Mouse (Mus musculus) midbrain, embryonic 12.5 days (tissue): ENCODE measurements around the gene Foxa2. TPM values are rescaled to one million over a fixed set of nuclear protein-coding genes. Genes with fewer than 3 reads are reported as not detected.

Experiments used
- ATAC-seq: fragments of 200-750 bp; cut with Nextera tagmentation; 2 replicates; pipeline ENCODE4 v1.8.0; 2017; ENCODE audit warnings: low read depth, moderate TSS enrichment, moderate library complexity; ENCODE audit not compliant: low FRiP score
- H3K27ac ChIP-seq: fragments of 300-500 bp; sonication (generic); replicated peaks from 2 replicates; pipeline ENCODE4 v1.5.1; 2016; ENCODE audit warnings: mild to moderate bottlenecking
- H3K27me3 ChIP-seq: fragments of 300-500 bp; sonication (generic); 2 replicates; pipeline ENCODE4 v1.6.1; 2016; ENCODE audit warnings: mild to moderate bottlenecking
- H3K36me3 ChIP-seq: fragments of 300-500 bp; sonication (generic); 2 replicates; pipeline ENCODE4 v1.6.1; 2016
- H3K4me1 ChIP-seq: fragments of 300-500 bp; sonication (generic); 2 replicates; pipeline ENCODE4 v1.6.1; 2016
- H3K4me2 ChIP-seq: fragments of 300-500 bp; sonication (generic); replicated peaks from 2 replicates; pipeline ENCODE4 v1.6.1; 2016; ENCODE audit warnings: mild to moderate bottlenecking, moderate library complexity
- H3K4me3 ChIP-seq: fragments of 300-500 bp; sonication (generic); 2 replicates; pipeline ENCODE4 v1.5.1; 2016; ENCODE audit warnings: mild to moderate bottlenecking
- H3K9ac ChIP-seq: fragments of 300-500 bp; sonication (generic); replicated peaks from 2 replicates; pipeline ENCODE4 v1.6.1; 2016; ENCODE audit warnings: mild to moderate bottlenecking, moderate library complexity
- H3K9me3 ChIP-seq: fragments of 300-500 bp; sonication (generic); 2 replicates; pipeline ENCODE4 v1.6.1; 2016; ENCODE audit warnings: mild to moderate bottlenecking
- WGBS: fragments of 180-500 bp; shearing (Covaris S2); methylation state at CpG from one replicate; pipeline ENCODE4 v1.1.7; 2016; 5-methylcytosine and 5-hydroxymethylcytosine counted together
- polyA plus RNA-seq: library from polyadenylated mRNA; unstranded; fragments of >200 nt; fragmentation: Nextera tagmentation; extraction: Ambion mirVana; gene quantifications from 2 replicates; pipeline ENCODE4 v1.2.1, GENCODE M21; 2016

The Foxa2 gene
- polyA plus RNA-seq, 1 experiment from 2014 or later, result 14.0 TPM

- no peaks in the 10 kb centered on the region for H3K36me3 ChIP-seq
- peak overlapping the region; percentile 39 for H3K4me3 ChIP-seq
- peak overlapping the region; percentile 44 for H3K4me2 ChIP-seq
- H3K4me1 ChIP-seq, result peaks cover 9% of the 10 kb centered on the region; the same call in 1 of the 2 replicates
- H3K27me3 ChIP-seq, result peaks cover 98% of the 10 kb centered on the region
- no peaks in the 10 kb centered on the region for H3K9me3 ChIP-seq
- no peak for ATAC-seq
- WGBS, result under 1% methylated on average over 25 of the region's 25 CpGs
- H3K9ac ChIP-seq, result peak overlapping the region; percentile 51; the same call in 1 of the 2 replicates
- H3K27ac ChIP-seq, result peak overlapping the region; percentile 77
These were observed 1.2 kb downstream of the Foxa2 start for GRCm38 (mm10) chr2:148045543-148045936.

- H3K4me1 ChIP-seq, result peaks cover 9% of the 10 kb centered on the region; the same call in 1 of the 2 replicates
- no peaks in the 10 kb centered on the region for H3K36me3 ChIP-seq
- WGBS, result under 1% methylated on average over 26 of the region's 26 CpGs
- peak overlapping the region; percentile 51; the same call in 1 of the 2 replicates for H3K9ac ChIP-seq
- H3K27ac ChIP-seq, result peak overlapping the region; percentile 77
- peak overlapping the region; percentile 39 for H3K4me3 ChIP-seq
- H3K4me2 ChIP-seq, result peak overlapping the region; percentile 44; the same call in 1 of the 2 replicates
- peaks cover 99% of the 10 kb centered on the region for H3K27me3 ChIP-seq
- no peak for ATAC-seq
- no peaks in the 10 kb centered on the region for H3K9me3 ChIP-seq
These were observed 1.8 kb downstream of the Foxa2 start for GRCm38 (mm10) chr2:148044877-148045539.

GRCm38 (mm10) chr2:148043976-148044876 lies 2.5 kb downstream of the Foxa2 start:
- Histone ChIP-seq H3K36me3 (no peaks in the 10 kb centered on the region), H3K27me3 (peaks cover 99% of the 10 kb centered on the region), H3K4me2 (peak overlapping the region; percentile 44), H3K4me1 (peaks cover 9% of the 10 kb centered on the region; the same call in 1 of the 2 replicates), H3K4me3 (peak overlapping the region; percentile 39), H3K9me3 (no peaks in the 10 kb centered on the region), H3K27ac (peak overlapping the region; percentile 77), H3K9ac (peak overlapping the region; percentile 51)
- no peak for ATAC-seq
- 1% methylated on average over 70 of the region's 71 CpGs for WGBS

GRCm38 (mm10) chr2:148043271-148043975 lies 3.3 kb downstream of the Foxa2 start:
- no peaks in the 10 kb centered on the region for H3K36me3 ChIP-seq
- peaks cover 9% of the 10 kb centered on the region; the same call in 1 of the 2 replicates for H3K4me1 ChIP-seq
- H3K9me3 ChIP-seq, result no peaks in the 10 kb centered on the region
- peak overlapping the region; percentile 77 for H3K27ac ChIP-seq
- 5% methylated on average over 17 of the region's 17 CpGs for WGBS
- peak overlapping the region; percentile 39 for H3K4me3 ChIP-seq
- ATAC-seq, result no peak
- H3K4me2 ChIP-seq, result peak overlapping the region; percentile 44
- peak overlapping the region; percentile 51 for H3K9ac ChIP-seq
- peaks cover 99% of the 10 kb centered on the region for H3K27me3 ChIP-seq

GRCm38 (mm10) chr2:148042126-148042640 lies 4.6 kb downstream of the Foxa2 start:
- no peak for ATAC-seq
- H3K4me3 ChIP-seq, result no peak overlapping the region; the same call in 1 of the 2 replicates
- 7% methylated on average over 3 of the region's 3 CpGs for WGBS
- H3K9ac ChIP-seq, result no peak overlapping the region
- H3K9me3 ChIP-seq, result no peaks in the 10 kb centered on the region
- peaks cover 9% of the 10 kb centered on the region; the same call in 1 of the 2 replicates for H3K4me1 ChIP-seq
- peak overlapping the region; percentile 6 for H3K4me2 ChIP-seq
- peak overlapping the region; percentile 75; the same call in 1 of the 2 replicates for H3K27ac ChIP-seq
- peaks cover 99% of the 10 kb centered on the region for H3K27me3 ChIP-seq
- H3K36me3 ChIP-seq, result no peaks in the 10 kb centered on the region

GRCm38 (mm10) chr2:148041381-148041780 lies 5.4 kb downstream of the Foxa2 start:
- no peak for ATAC-seq
- 1% methylated on average over 5 of the region's 5 CpGs for WGBS
- Histone ChIP-seq H3K36me3 (no peaks in the 10 kb centered on the region), H3K4me1 (peaks cover 9% of the 10 kb centered on the region; the same call in 1 of the 2 replicates), H3K4me3 (no peak overlapping the region), H3K4me2 (peak overlapping the region; percentile 6), H3K9ac (no peak overlapping the region; the same call in 1 of the 2 replicates), H3K9me3 (no peaks in the 10 kb centered on the region), H3K27ac (peak overlapping the region; percentile 75), H3K27me3 (peaks cover 99% of the 10 kb centered on the region)

GRCm38 (mm10) chr2:148040236-148041121 lies 6.3 kb downstream of the Foxa2 start:
- H3K9ac ChIP-seq, result no peak overlapping the region
- peak overlapping the region; percentile 24 for H3K4me2 ChIP-seq
- H3K9me3 ChIP-seq, result no peaks in the 10 kb centered on the region
- H3K4me3 ChIP-seq, result peak overlapping the region; percentile 30
- peak overlapping the region; percentile 75 for H3K27ac ChIP-seq
- H3K36me3 ChIP-seq, result no peaks in the 10 kb centered on the region
- under 1% methylated on average over 36 of the region's 37 CpGs for WGBS
- H3K4me1 ChIP-seq, result peaks cover 4% of the 10 kb centered on the region; the same call in 1 of the 2 replicates
- H3K27me3 ChIP-seq, result peaks cover 98% of the 10 kb centered on the region
- no peak; the same call in 1 of the 2 replicates for ATAC-seq

- Histone ChIP-seq H3K4me3 (peak overlapping the region; percentile 30), H3K27ac (peak overlapping the region; percentile 75), H3K4me1 (peaks cover 4% of the 10 kb centered on the region; the same call in 1 of the 2 replicates), H3K4me2 (peak overlapping the region; percentile 27), H3K36me3 (no peaks in the 10 kb centered on the region), H3K9me3 (no peaks in the 10 kb centered on the region), H3K27me3 (peaks cover 98% of the 10 kb centered on the region), H3K9ac (peak overlapping the region; percentile 35)
- ATAC-seq, result no peak; the same call in 1 of the 2 replicates
- 1% methylated on average over 53 of the region's 53 CpGs for WGBS
These were observed 7.2 kb downstream of the Foxa2 start for GRCm38 (mm10) chr2:148039351-148040235.

GRCm38 (mm10) chr2:148038366-148039310 lies 8.1 kb downstream of the Foxa2 start:
- 0 out of 2 replicates have a peak, but pooled peaks cover 4% of the 10 kb centered on the region for H3K4me1 ChIP-seq
- no peaks in the 10 kb centered on the region for H3K9me3 ChIP-seq
- H3K4me2 ChIP-seq, result peak overlapping the region; percentile 27
- H3K27me3 ChIP-seq, result peaks cover 98% of the 10 kb centered on the region
- H3K27ac ChIP-seq, result peak overlapping the region; percentile 75
- WGBS, result under 1% methylated on average over 42 of the region's 42 CpGs
- H3K36me3 ChIP-seq, result no peaks in the 10 kb centered on the region
- peak overlapping the region; percentile 30 for H3K4me3 ChIP-seq
- ATAC-seq, result no peak
- peak overlapping the region; percentile 35; the same call in 1 of the 2 replicates for H3K9ac ChIP-seq
